Mouse (Mus musculus) CD4-positive, CD25-positive, alpha-beta regulatory T cell, adult 4 months (primary cell): ENCODE results near the gene Armc7. TPM values are rescaled to one million over a fixed set of nuclear protein-coding genes. Genes with fewer than 3 reads are reported as not detected.
"Not testable (repeated sequence)": the region's sequence is repeated elsewhere in the genome, so short reads cannot be mapped to it uniquely, and the experiment has no call there.

ENCODE experiments used
- ATAC-seq: one replicate; pipeline ENCODE4 v1.8.0; 2017
- polyA plus RNA-seq, 2 experiments: library from polyadenylated mRNA; unstranded; fragments of 100-300 nt; shearing (Covaris generic); gene quantifications; one replicate each; pipeline ENCODE4 v1.2.1; 2017

Armc7 gene
- polyA plus RNA-seq, 2 experiments from 2014 or later = 79.2 to 132 TPM

GRCm38 (mm10) chr11:115491356-115492083 is 16.1 kb downstream of the Armc7 start, which contains the start of gene Nt5c:
TSS of gene Nt5c (minus strand) at chr11:115491862.
- peak; percentile 97 for ATAC-seq

GRCm38 (mm10) chr11:115492387-115492786 is 16.9 kb downstream of the Armc7 start:
- no peak for ATAC-seq

- not testable (repeated sequence) for ATAC-seq
Observed at GRCm38 (mm10) chr11:115496559-115496958, 21.1 kb downstream of the Armc7 start.

GRCm38 (mm10) chr11:115502636-115503035 is 27.2 kb downstream of the Armc7 start:
- ATAC-seq = no peak

- no peak for ATAC-seq
Observed at GRCm38 (mm10) chr11:115506586-115506985, 31.1 kb downstream of the Armc7 start.

GRCm38 (mm10) chr11:115508061-115508460 is 32.6 kb downstream of the Armc7 start:
- peak; percentile 77 for ATAC-seq

GRCm38 (mm10) chr11:115509773-115510506 is 34.5 kb downstream of the Armc7 start:
- no peak for ATAC-seq

GRCm38 (mm10) chr11:115510507-115510888 is 35.0 kb downstream of the Armc7 start:
- ATAC-seq = no peak

- no peak for ATAC-seq
Observed at GRCm38 (mm10) chr11:115511121-115511520, 35.7 kb downstream of the Armc7 start.

- no peak for ATAC-seq
Observed at GRCm38 (mm10) chr11:115512004-115512403, 36.5 kb downstream of the Armc7 start.

GRCm38 (mm10) chr11:115512407-115513183 is 37.1 kb downstream of the Armc7 start:
- ATAC-seq = peak; percentile 29

- ATAC-seq = peak; percentile 43
Observed at GRCm38 (mm10) chr11:115513271-115514237, 38.1 kb downstream of the Armc7 start.

GRCm38 (mm10) chr11:115514238-115514663 is 38.8 kb downstream of the Armc7 start, which contains the start of gene Jpt1:
TSS of gene Jpt1 (minus strand) at chr11:115514387.
- ATAC-seq = peak; percentile 95

- ATAC-seq = no peak
Observed at GRCm38 (mm10) chr11:115515021-115515420, 39.6 kb downstream of the Armc7 start.

- ATAC-seq = no peak
Observed at GRCm38 (mm10) chr11:115516942-115517341, 41.5 kb downstream of the Armc7 start.

GRCm38 (mm10) chr11:115518693-115519092 is 43.2 kb downstream of the Armc7 start:
- no peak for ATAC-seq

GRCm38 (mm10) chr11:115519581-115519980 is 44.1 kb downstream of the Armc7 start:
- no peak for ATAC-seq

- no peak for ATAC-seq
Observed at GRCm38 (mm10) chr11:115520218-115520617, 44.8 kb downstream of the Armc7 start.

- ATAC-seq = no peak
Observed at GRCm38 (mm10) chr11:115521080-115521479, 45.6 kb downstream of the Armc7 start.

- ATAC-seq = no peak
Observed at GRCm38 (mm10) chr11:115522238-115522637, 46.8 kb downstream of the Armc7 start.

- ATAC-seq = no peak
Observed at GRCm38 (mm10) chr11:115522703-115523102, 47.2 kb downstream of the Armc7 start.

- ATAC-seq = not testable (repeated sequence)
Observed at GRCm38 (mm10) chr11:115526446-115526845, 51.0 kb downstream of the Armc7 start.
